Mouse (Mus musculus): ENCODE results near the gene Midn. TPM values are rescaled to one million over a fixed set of nuclear protein-coding genes. Genes with fewer than 3 reads are reported as not detected.
A peak's percentile ranks its signal among the peaks of the same experiment; 100 is the strongest.

Midn gene
- polyA plus RNA-seq, 1 experiment from 2014 or later: 3.0 TPM

DNA sequence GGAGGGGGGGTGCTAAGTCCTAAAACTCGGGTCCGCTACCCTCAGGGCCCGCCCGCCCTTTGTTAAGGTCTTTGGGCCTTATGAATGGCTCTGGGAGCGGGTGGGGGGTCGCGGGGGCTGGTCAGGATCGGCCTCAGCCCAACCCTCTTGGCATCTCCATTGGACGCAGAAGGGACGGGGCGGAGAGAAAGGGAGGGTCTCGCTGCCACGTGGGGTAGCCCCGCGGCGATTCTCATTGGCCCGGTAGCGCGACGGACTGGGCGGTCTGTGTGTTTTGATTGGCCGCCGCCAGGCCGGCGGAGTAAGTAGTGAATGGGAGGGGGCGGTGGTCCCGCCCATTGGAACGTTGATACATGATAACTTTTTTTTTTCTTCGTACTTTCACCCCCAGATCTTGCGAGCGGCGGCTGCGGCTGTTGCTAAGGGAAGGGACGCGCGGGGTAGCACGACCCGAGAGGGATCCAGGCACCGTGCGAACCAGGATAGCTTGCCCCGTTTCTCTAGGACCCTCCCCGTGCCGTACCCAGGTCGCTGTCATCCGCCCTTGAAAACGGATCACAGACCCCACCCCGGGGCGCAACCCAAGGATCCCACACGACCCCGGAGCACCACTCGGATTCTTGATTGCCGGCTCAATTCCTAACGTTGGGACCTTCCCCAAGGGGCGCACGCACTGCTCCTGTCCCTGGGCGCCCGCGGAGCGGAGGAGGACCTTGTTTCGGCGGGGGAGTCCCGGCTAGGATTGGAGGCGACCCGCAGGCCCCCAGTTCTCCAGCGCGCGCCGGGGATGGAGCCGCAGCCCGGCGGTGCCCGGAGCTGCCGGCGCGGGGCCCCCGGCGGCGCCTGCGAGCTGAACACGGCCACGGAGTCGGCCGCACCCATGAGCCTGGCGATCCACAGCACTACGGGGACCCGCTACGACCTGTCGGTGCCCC, 1.5 kb downstream of the Midn start:
- Histone ChIP-seq H3K27me3 (ENCODE audit: insufficient read depth, low read length) (no peaks in the 10 kb centered on the region), H3K4me2 (ENCODE audit: low read depth, low read length) (peak overlapping the region; percentile 96), H3K4me1 (ENCODE audit: insufficient read depth) (peaks cover 58% of the 10 kb centered on the region), H3K27ac (ENCODE audit: low read depth) (peak overlapping the region; percentile 99), H3K9me3 (ENCODE audit: low read length) (no peaks in the 10 kb centered on the region), H3K36me3 (replicated peaks; ENCODE audit: insufficient read depth, low read length) (peaks cover 41% of the 10 kb centered on the region), H3K9ac (replicated peaks) (peak overlapping the region; percentile 70), H3K4me3 (ENCODE audit: low read depth, low read length) (peak overlapping the region; percentile 90)
- DNase-seq (peak; percentile 95), ATAC-seq (peak; percentile 75)
- TF ChIP-seq CTCF (IDR thresholded peaks at IDR 0.05; ENCODE audit: low read depth) (no peak), EP300 (IDR thresholded peaks at IDR 0.05; ENCODE audit: low read depth) (peak; percentile 11; the same call in 1 of the 2 replicates)
- under 1% methylated on average over 83 of the region's 88 CpGs for WGBS (ENCODE audit: insufficient replicate concordance)

DNA sequence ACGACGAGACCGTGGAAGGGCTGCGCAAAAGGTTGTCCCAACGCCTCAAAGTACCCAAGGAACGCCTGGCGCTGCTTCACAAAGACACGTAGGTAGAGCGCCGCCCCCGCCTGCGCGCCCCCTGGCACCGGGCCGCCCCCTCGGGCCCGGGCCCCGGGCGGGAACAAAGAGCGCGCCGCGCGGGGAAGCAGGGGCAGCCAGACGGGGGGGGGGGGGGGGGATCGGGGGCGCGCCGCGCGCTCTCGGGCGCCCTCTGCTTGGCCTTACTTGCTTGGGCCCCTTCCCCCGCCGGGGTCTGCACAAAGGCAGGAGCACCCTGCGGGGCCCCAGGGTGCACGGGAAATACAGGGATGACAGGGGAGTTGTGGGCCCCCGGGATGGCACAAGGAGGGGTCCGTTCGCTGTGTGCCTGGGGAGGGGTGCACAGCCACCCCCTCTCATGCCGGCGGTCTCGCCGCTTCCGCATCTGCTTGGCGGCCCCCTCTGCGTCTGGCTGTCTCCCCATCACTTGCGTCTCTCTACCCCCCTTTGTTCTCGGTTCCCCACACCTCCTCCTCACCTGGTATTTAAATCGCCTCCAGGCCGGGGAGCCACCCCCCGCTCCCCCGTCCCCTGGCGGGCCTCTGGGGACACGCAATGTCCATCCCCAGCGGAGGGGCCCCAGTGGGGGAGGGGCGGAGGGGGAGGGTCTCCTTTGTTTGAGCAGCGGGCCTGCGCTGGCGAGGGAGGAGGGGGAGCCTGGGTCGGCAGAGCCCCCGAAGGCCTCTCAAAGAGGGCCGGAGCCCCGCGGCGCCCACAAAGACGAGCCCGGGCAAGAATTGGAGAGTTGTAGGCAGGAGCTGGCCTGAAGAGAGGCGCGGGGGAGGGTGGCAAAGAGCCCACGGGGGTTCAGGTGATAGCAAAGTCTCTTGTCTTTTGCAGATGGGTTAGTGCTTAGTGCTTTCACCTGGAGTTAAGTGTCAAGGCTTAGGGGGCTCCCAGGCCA, 2.4 kb downstream of the Midn start:
- no peaks in the 10 kb centered on the region for H3K27me3 ChIP-seq (ENCODE audit: insufficient read depth, low read length)
- ATAC-seq: no peak
- peak overlapping the region; percentile 70 for H3K9ac ChIP-seq (replicated peaks)
- H3K4me1 ChIP-seq (ENCODE audit: insufficient read depth): peaks cover 61% of the 10 kb centered on the region
- peak overlapping the region; percentile 92 for H3K27ac ChIP-seq (ENCODE audit: low read depth)
- peak; percentile 79 for DNase-seq
- under 1% methylated on average over 48 of the region's 71 CpGs for WGBS (ENCODE audit: insufficient replicate concordance)
- TF ChIP-seq CTCF (IDR thresholded peaks at IDR 0.05; ENCODE audit: low read depth) (peak; percentile 23), EP300 (IDR thresholded peaks at IDR 0.05; ENCODE audit: low read depth) (no peak; the same call in 1 of the 2 replicates)
- peak overlapping the region; percentile 90 for H3K4me3 ChIP-seq (ENCODE audit: low read depth, low read length)
- peaks cover 43% of the 10 kb centered on the region for H3K36me3 ChIP-seq (replicated peaks; ENCODE audit: insufficient read depth, low read length)
- H3K9me3 ChIP-seq (ENCODE audit: low read length): no peaks in the 10 kb centered on the region
- H3K4me2 ChIP-seq (ENCODE audit: low read depth, low read length): peak overlapping the region; percentile 96

DNA sequence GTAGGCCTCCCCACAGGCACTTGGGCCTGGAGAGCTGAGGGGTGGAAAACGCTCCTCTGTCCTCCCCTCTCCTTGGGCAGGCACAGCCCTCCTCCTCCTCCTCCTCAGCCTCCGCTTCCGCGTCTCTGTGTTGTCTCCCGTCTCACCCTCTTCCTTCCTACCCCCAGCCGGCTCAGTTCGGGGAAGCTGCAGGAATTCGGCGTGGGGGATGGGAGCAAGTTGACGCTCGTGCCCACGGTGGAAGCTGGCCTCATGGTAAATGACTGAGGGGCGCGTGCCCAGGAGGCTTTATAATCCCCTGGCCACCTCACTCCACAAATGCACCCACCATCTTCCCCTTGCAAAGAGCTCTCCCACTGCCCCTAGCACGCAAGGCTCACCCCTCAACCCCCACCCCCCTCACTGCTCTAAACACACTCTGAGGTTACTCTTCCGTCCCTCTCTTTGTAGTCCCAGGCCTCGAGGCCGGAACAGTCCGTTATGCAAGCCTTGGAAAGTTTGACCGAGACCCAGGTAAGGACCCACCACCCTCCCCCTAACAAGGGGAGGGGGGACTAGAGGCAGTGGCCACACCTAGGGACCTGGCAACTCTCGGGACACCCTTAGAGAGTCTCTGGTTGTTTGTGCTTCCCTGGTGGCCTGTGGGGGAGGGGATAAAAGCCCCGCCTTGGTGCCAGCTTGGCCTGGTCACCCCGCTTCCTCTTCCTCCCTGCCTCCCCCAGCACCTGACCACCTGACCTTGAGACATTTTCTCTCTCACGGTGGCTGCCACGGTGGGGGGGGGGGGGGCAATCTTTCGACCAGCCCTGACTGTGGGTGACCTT, 3.4 kb downstream of the Midn start:
- no peaks in the 10 kb centered on the region for H3K9me3 ChIP-seq (ENCODE audit: low read length)
- TF ChIP-seq EP300 (IDR thresholded peaks at IDR 0.05; ENCODE audit: low read depth) (no peak; the same call in 1 of the 2 replicates), CTCF (IDR thresholded peaks at IDR 0.05; ENCODE audit: low read depth) (no peak)
- H3K4me2 ChIP-seq (ENCODE audit: low read depth, low read length): peak overlapping the region; percentile 96
- peak overlapping the region; percentile 90 for H3K4me3 ChIP-seq (ENCODE audit: low read depth, low read length)
- peaks cover 58% of the 10 kb centered on the region for H3K4me1 ChIP-seq (ENCODE audit: insufficient read depth)
- peak overlapping the region; percentile 70 for H3K9ac ChIP-seq (replicated peaks)
- H3K27ac ChIP-seq (ENCODE audit: low read depth): peak overlapping the region; percentile 92
- no peak for ATAC-seq
- no peaks in the 10 kb centered on the region for H3K27me3 ChIP-seq (ENCODE audit: insufficient read depth, low read length)
- H3K36me3 ChIP-seq (replicated peaks; ENCODE audit: insufficient read depth, low read length): peaks cover 45% of the 10 kb centered on the region
- peak; percentile 79 for DNase-seq
- 8% methylated on average over 25 of the region's 26 CpGs for WGBS (ENCODE audit: insufficient replicate concordance)

DNA sequence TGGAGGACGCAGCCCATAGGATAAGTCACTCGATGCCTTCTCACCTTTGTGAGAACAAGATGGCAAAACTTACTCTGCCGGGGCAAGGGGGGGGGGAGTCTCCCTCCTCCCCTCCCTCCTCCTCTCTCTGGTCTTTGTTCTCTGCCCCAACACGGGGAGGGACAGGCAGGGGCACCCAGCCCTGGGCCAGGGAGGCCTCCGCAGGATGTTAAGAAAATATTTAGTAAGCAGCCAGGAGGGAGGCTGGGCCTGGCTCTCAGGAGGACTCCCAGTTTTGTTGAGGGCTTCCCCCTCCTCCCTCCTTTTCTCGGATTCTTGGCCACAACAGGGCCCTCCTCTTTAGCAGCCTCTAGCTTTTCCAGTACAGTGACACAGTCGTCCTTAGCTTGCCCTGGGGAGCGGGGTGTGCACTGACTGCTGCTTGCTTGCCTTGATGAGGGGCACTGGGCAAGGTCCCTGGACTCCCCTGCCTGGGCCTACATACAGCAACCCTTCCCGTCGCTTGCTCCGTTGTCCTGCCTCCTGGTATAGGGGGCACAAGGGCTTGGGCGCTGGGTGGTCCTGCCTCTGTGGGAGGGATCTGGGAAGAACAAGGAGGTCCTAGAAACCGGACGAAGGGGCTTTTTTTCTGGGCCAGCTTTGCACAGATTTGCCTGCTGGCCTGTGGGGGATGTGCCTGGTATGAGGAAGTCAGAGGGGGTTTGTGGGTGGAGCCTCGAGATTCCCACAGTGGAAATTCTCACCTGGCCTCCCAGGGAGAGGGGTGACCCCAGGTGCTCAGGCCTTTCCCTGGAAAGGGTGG, 4.2 kb downstream of the Midn start:
- Histone ChIP-seq H3K4me1 (ENCODE audit: insufficient read depth) (peaks cover 52% of the 10 kb centered on the region), H3K36me3 (replicated peaks; ENCODE audit: insufficient read depth, low read length) (peaks cover 54% of the 10 kb centered on the region)
- WGBS (ENCODE audit: insufficient replicate concordance): 20% methylated on average over 15 of the region's 15 CpGs

DNA sequence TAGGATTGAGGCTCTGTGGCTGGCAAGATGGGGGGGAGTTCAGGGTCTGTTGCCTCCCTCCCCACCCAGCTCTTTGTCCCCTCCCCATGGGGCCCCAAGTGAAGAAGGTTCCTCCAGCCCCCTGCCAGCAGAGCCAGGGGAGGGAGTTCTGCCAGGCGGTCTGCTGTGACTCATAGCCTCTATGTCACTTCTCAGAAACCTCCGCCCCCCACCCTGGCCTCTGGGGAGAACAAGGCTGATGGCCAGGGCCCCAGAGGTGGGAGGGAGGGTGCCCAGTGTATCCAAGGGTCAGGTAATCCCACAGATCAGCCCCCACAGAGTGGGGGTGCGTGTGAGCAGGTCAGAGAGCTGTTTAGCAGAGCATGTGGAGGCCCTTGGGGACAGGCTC, 4.8 kb downstream of the Midn start:
- Histone ChIP-seq H3K4me3 (ENCODE audit: low read depth, low read length) (peak overlapping the region; percentile 90), H3K9me3 (ENCODE audit: low read length) (no peaks in the 10 kb centered on the region), H3K27me3 (ENCODE audit: insufficient read depth, low read length) (no peaks in the 10 kb centered on the region), H3K36me3 (replicated peaks; ENCODE audit: insufficient read depth, low read length) (peaks cover 58% of the 10 kb centered on the region), H3K27ac (ENCODE audit: low read depth) (peak overlapping the region; percentile 92), H3K4me1 (ENCODE audit: insufficient read depth) (peaks cover 50% of the 10 kb centered on the region), H3K9ac (replicated peaks) (peak overlapping the region; percentile 70), H3K4me2 (ENCODE audit: low read depth, low read length) (peak overlapping the region; percentile 96)
- WGBS (ENCODE audit: insufficient replicate concordance): 37% methylated on average over 3 of the region's 3 CpGs
- TF ChIP-seq EP300 (IDR thresholded peaks at IDR 0.05; ENCODE audit: low read depth): no peak
- no peak for TF ChIP-seq CTCF (IDR thresholded peaks at IDR 0.05; ENCODE audit: low read depth)
- DNase-seq (peak; percentile 74), ATAC-seq (no peak)

More for the DNA sequence above, 4.2 kb downstream of the Midn start:
- Histone ChIP-seq H3K9ac (replicated peaks) (peak overlapping the region; percentile 70), H3K9me3 (ENCODE audit: low read length) (no peaks in the 10 kb centered on the region), H3K4me3 (ENCODE audit: low read depth, low read length) (peak overlapping the region; percentile 90), H3K4me2 (ENCODE audit: low read depth, low read length) (peak overlapping the region; percentile 96), H3K27ac (ENCODE audit: low read depth) (peak overlapping the region; percentile 92), H3K27me3 (ENCODE audit: insufficient read depth, low read length) (no peaks in the 10 kb centered on the region)
- TF ChIP-seq EP300 (IDR thresholded peaks at IDR 0.05; ENCODE audit: low read depth) (no peak; the same call in 1 of the 2 replicates), CTCF (IDR thresholded peaks at IDR 0.05; ENCODE audit: low read depth) (no peak)
- DNase-seq (no peak), ATAC-seq (no peak)
